ENCODE assay signal across 34 mouse cellular contexts in genomic region chr2:26560506-26560905, GRCm38 (mm10). TPM values are rescaled to one million over a fixed set of nuclear protein-coding genes. Genes with fewer than 3 reads are reported as not detected.
DNase-seq lines count a peak whose midpoint lies in the region; ATAC-seq and TF ChIP-seq lines count a peak whose summit lies in the region.
"Had no signal": no experiment of that assay in that cellular context is flagged by ENCODE, and none has a peak within 500 bp of the region (broad histone marks: within the 10 kb centered on the region; RNA-seq: fewer than 3 reads in every experiment).

No protein-coding gene starts in this region.

- H3K4me3 ChIP-seq in intestine, embryonic 16.5 days (ENCODE audit: low read length) = no peak overlapping the region
- H3K4me3 ChIP-seq in intestine, embryonic 15.5 days (replicated peaks) = no peak overlapping the region
- no peak overlapping the region for H3K4me3 ChIP-seq in midbrain, embryonic 10.5 days
- H3K4me3 ChIP-seq in midbrain, embryonic 15.5 days = no peak overlapping the region
- H3K4me3 ChIP-seq in kidney, embryonic 15.5 days (replicated peaks) = no peak overlapping the region
- H3K4me3 ChIP-seq in cerebellum, adult 2 months (replicated peaks; ENCODE audit: insufficient read depth, low read depth, low read length) = no peak overlapping the region
- no peak overlapping the region for H3K4me3 ChIP-seq in lung, postnatal 0 days (ENCODE audit: low read depth, low read length)
- H3K4me3 ChIP-seq: embryonic facial prominence, embryonic 15.5 days; gastrocnemius, adult 2 months; heart, embryonic 13.5 days; hindbrain, embryonic 15.5 days; limb, embryonic 15.5 days; liver, embryonic 15.5 days; myocyte; neural tube, embryonic 12.5 days had no signal

- no peak for DNase-seq in midbrain, embryonic 10.5 days (ENCODE audit: low spot score)
- no peak for DNase-seq in cerebellum, adult 2 months
- no peak for DNase-seq in lung, postnatal 0 days (ENCODE audit: low spot score)
- DNase-seq: adrenal gland, adult 2 months; adrenal gland, postnatal 36 days; cerebellum, adult 18-20 months; cerebellum, postnatal 14 days; gastrocnemius, adult 2 months; gastrocnemius, postnatal 36 days; heart, adult 18-20 months; heart, postnatal 10 days; lung, embryonic 14.5 days; right cerebral cortex, adult 18-20 months; thymus, adult 2 months; thymus, postnatal 36 days had no signal

- no peak overlapping the region for H3K4me2 ChIP-seq in intestine, embryonic 16.5 days (ENCODE audit: low read depth, low read length)
- H3K4me2 ChIP-seq in intestine, embryonic 15.5 days (replicated peaks) = no peak overlapping the region
- H3K4me2 ChIP-seq in midbrain, embryonic 15.5 days = no peak overlapping the region
- H3K4me2 ChIP-seq in kidney, embryonic 15.5 days = no peak overlapping the region
- no peak overlapping the region for H3K4me2 ChIP-seq in lung, postnatal 0 days (replicated peaks; ENCODE audit: low read depth, low read length)
- H3K4me2 ChIP-seq: embryonic facial prominence, embryonic 15.5 days; heart, embryonic 13.5 days; hindbrain, embryonic 15.5 days; limb, embryonic 15.5 days; liver, embryonic 15.5 days; lung, embryonic 14.5 days; midbrain, embryonic 11.5 days; neural tube, embryonic 12.5 days had no signal

- no peaks in the 10 kb centered on the region for H3K36me3 ChIP-seq in intestine, embryonic 16.5 days (ENCODE audit: control insufficient read depth, insufficient read depth, low read length)
- no peaks in the 10 kb centered on the region for H3K36me3 ChIP-seq in intestine, embryonic 15.5 days
- H3K36me3 ChIP-seq in midbrain, embryonic 10.5 days = no peaks in the 10 kb centered on the region
- H3K36me3 ChIP-seq in midbrain, embryonic 15.5 days (replicated peaks) = no peaks in the 10 kb centered on the region
- H3K36me3 ChIP-seq in kidney, embryonic 15.5 days = no peaks in the 10 kb centered on the region
- H3K36me3 ChIP-seq in lung, postnatal 0 days (ENCODE audit: insufficient read depth, low read length) = no peaks in the 10 kb centered on the region
- H3K36me3 ChIP-seq: embryonic facial prominence, embryonic 15.5 days; heart, embryonic 13.5 days; hindbrain, embryonic 15.5 days; limb, embryonic 15.5 days; liver, embryonic 15.5 days; neural tube, embryonic 12.5 days had no signal

- TF ChIP-seq CTCF in cerebellum, adult 2 months (IDR thresholded peaks at IDR 0.05; ENCODE audit: borderline replicate concordance, insufficient read depth, low read depth, low read length) = no peak
- no peak for TF ChIP-seq CTCF in lung, postnatal 0 days (IDR thresholded peaks at IDR 0.05)

- no peak overlapping the region for H3K27ac ChIP-seq in intestine, embryonic 16.5 days (ENCODE audit: low read length)
- H3K27ac ChIP-seq in intestine, embryonic 15.5 days = no peak overlapping the region
- peak overlapping the region; percentile 69 for H3K27ac ChIP-seq in midbrain, embryonic 10.5 days (replicated peaks)
- no peak overlapping the region for H3K27ac ChIP-seq in midbrain, embryonic 15.5 days
- H3K27ac ChIP-seq in kidney, embryonic 15.5 days = no peak overlapping the region
- H3K27ac ChIP-seq in cerebellum, adult 2 months (ENCODE audit: insufficient read depth, low read length) = no peak overlapping the region
- no peak overlapping the region for H3K27ac ChIP-seq in lung, postnatal 0 days (ENCODE audit: low read length)
- H3K27ac ChIP-seq: embryonic facial prominence, embryonic 15.5 days; gastrocnemius, adult 2 months; heart, embryonic 13.5 days; hindbrain, embryonic 15.5 days; limb, embryonic 15.5 days; liver, embryonic 15.5 days; neural tube, embryonic 12.5 days had no signal

- no peaks in the 10 kb centered on the region; the same call in 1 of the 2 replicates for H3K4me1 ChIP-seq in intestine, embryonic 16.5 days (ENCODE audit: control insufficient read depth, insufficient read depth, low read length)
- H3K4me1 ChIP-seq in intestine, embryonic 15.5 days (replicated peaks) = 0 out of 2 replicates have a peak, but pooled peaks cover 3% of the 10 kb centered on the region
- peaks cover 42% of the 10 kb centered on the region for H3K4me1 ChIP-seq in midbrain, embryonic 10.5 days
- H3K4me1 ChIP-seq in midbrain, embryonic 15.5 days = 0 out of 2 replicates have a peak, but pooled peaks cover 3% of the 10 kb centered on the region
- peaks cover 30% of the 10 kb centered on the region for H3K4me1 ChIP-seq in kidney, embryonic 15.5 days
- no peaks in the 10 kb centered on the region for H3K4me1 ChIP-seq in cerebellum, adult 2 months (ENCODE audit: control insufficient read depth, insufficient read depth, low read length)
- H3K4me1 ChIP-seq in lung, postnatal 0 days (ENCODE audit: insufficient read depth, low read depth, low read length) = peaks cover 19% of the 10 kb centered on the region; the same call in 1 of the 2 replicates

- 80% methylated on average over 5 of the region's 5 CpGs for WGBS in intestine, embryonic 16.5 days
- 76% methylated on average over 5 of the region's 5 CpGs for WGBS in intestine, embryonic 15.5 days
- 78% methylated on average over 5 of the region's 5 CpGs for WGBS in midbrain, embryonic 10.5 days
- 73% methylated on average over 5 of the region's 5 CpGs for WGBS in midbrain, embryonic 15.5 days
- whole genome bisulfite sequencing in kidney, embryonic 15.5 days = 79% methylated on average over 5 of the region's 5 CpGs
- 80% methylated on average over 5 of the region's 5 CpGs for WGBS in cerebellum, adult 2 months
- WGBS in lung, postnatal 0 days = 71% methylated on average over 5 of the region's 5 CpGs

- no peak for TF ChIP-seq EP300 in lung, postnatal 0 days (IDR thresholded peaks at IDR 0.05)

- TF ChIP-seq POLR2A in cerebellum, adult 2 months (IDR thresholded peaks at IDR 0.05; ENCODE audit: borderline replicate concordance, insufficient read depth, low read length) = no peak

- H3K9ac ChIP-seq in intestine, embryonic 16.5 days (ENCODE audit: low read depth, low read length) = 0 out of 2 replicates have a peak overlapping the region, but pooled peaks have one; percentile 14
- no peak overlapping the region for H3K9ac ChIP-seq in intestine, embryonic 15.5 days
- no peak overlapping the region for H3K9ac ChIP-seq in midbrain, embryonic 15.5 days
- no peak overlapping the region for H3K9ac ChIP-seq in kidney, embryonic 15.5 days
- no peak overlapping the region for H3K9ac ChIP-seq in lung, postnatal 0 days (replicated peaks; ENCODE audit: low read depth)
- H3K9ac ChIP-seq: embryonic facial prominence, embryonic 15.5 days; heart, embryonic 13.5 days; hindbrain, embryonic 15.5 days; limb, embryonic 15.5 days; liver, embryonic 15.5 days; lung, embryonic 14.5 days; neural tube, embryonic 12.5 days had no signal

- H3K27me3 ChIP-seq in intestine, embryonic 16.5 days (replicated peaks; ENCODE audit: control insufficient read depth, insufficient read depth, low read length) = peaks cover 10% of the 10 kb centered on the region; the same call in 1 of the 2 replicates
- H3K27me3 ChIP-seq in intestine, embryonic 15.5 days (replicated peaks) = peaks cover 19% of the 10 kb centered on the region
- peaks cover 15% of the 10 kb centered on the region; the same call in 1 of the 2 replicates for H3K27me3 ChIP-seq in midbrain, embryonic 10.5 days (ENCODE audit: low read depth, poor library complexity, severe bottlenecking)
- H3K27me3 ChIP-seq in midbrain, embryonic 15.5 days (replicated peaks) = no peaks in the 10 kb centered on the region
- no peaks in the 10 kb centered on the region for H3K27me3 ChIP-seq in kidney, embryonic 15.5 days
- H3K27me3 ChIP-seq in cerebellum, adult 2 months (ENCODE audit: control insufficient read depth, insufficient read depth, low read length) = no peaks in the 10 kb centered on the region
- no peaks in the 10 kb centered on the region for H3K27me3 ChIP-seq in lung, postnatal 0 days (replicated peaks; ENCODE audit: insufficient read depth, low read length)
- H3K27me3 ChIP-seq: CH12.LX; embryonic facial prominence, embryonic 15.5 days; heart, embryonic 13.5 days; hindbrain, embryonic 15.5 days; limb, embryonic 15.5 days; neural tube, embryonic 12.5 days had no signal

- ATAC-seq in intestine, embryonic 16.5 days = peak; percentile 29; the same call in 1 of the 2 replicates
- no peak for ATAC-seq in intestine, embryonic 15.5 days
- no peak for ATAC-seq in midbrain, embryonic 15.5 days (replicated peaks)
- peak; percentile 41; the same call in 1 of the 2 replicates for ATAC-seq in kidney, embryonic 15.5 days (replicated peaks; ENCODE audit: low FRiP score)
- ATAC-seq in lung, postnatal 0 days = no peak
- ATAC-seq: activated CD4-positive, CD25-positive, alpha-beta regulatory T cell, adult 4 months; forebrain, embryonic 14.5 days had no signal

- no peaks in the 10 kb centered on the region for H3K9me3 ChIP-seq in intestine, embryonic 16.5 days (ENCODE audit: control insufficient read depth, low read length)
- H3K9me3 ChIP-seq in intestine, embryonic 15.5 days = no peaks in the 10 kb centered on the region
- H3K9me3 ChIP-seq in midbrain, embryonic 10.5 days (replicated peaks) = no peaks in the 10 kb centered on the region
- H3K9me3 ChIP-seq in midbrain, embryonic 15.5 days = no peaks in the 10 kb centered on the region
- no peaks in the 10 kb centered on the region for H3K9me3 ChIP-seq in kidney, embryonic 15.5 days (replicated peaks)
- no peaks in the 10 kb centered on the region for H3K9me3 ChIP-seq in lung, postnatal 0 days (ENCODE audit: low read length)
- H3K9me3 ChIP-seq: embryonic facial prominence, embryonic 15.5 days; heart, embryonic 13.5 days; hindbrain, embryonic 15.5 days; limb, embryonic 15.5 days; liver, embryonic 15.5 days; neural tube, embryonic 12.5 days had no signal

RNA-seq across cellular contexts. Expression of gene Egfl7, which starts 19.3 kb away (rescaled TPM):
- polyA plus RNA-seq in intestine, embryonic 16.5 days (2015; fragmentation: Nextera tagmentation; extraction: Ambion mirVana) = 110 and 118 TPM in 2 replicates
- 113 and 124 TPM in 2 replicates for polyA plus RNA-seq in intestine, embryonic 15.5 days (2015; fragmentation: Nextera tagmentation; extraction: Ambion mirVana)
- 68.5 and 85.7 TPM in 2 replicates for polyA plus RNA-seq in midbrain, embryonic 10.5 days (2016; fragmentation: Nextera tagmentation; extraction: Ambion mirVana)
- polyA plus RNA-seq in midbrain, embryonic 15.5 days (2015; fragmentation: Nextera tagmentation; extraction: Ambion mirVana) = 71.8 and 75.7 TPM in 2 replicates
- 218 and 219 TPM in 2 replicates for polyA plus RNA-seq in kidney, embryonic 15.5 days (2015; fragmentation: Nextera tagmentation; extraction: Ambion mirVana)
- polyA plus RNA-seq in cerebellum, adult 2 months (2012; rRNA removed) = 87.1 and 93.0 TPM in 2 replicates
- 412 and 467 TPM in 2 replicates for polyA plus RNA-seq in lung, postnatal 0 days (2015; fragmentation: Nextera tagmentation; extraction: Ambion mirVana)

RNA-seq across cellular contexts. Expression of gene Gm20532, which starts 25.9 kb away (rescaled TPM):
- not detected in 2 replicates for polyA plus RNA-seq in intestine, embryonic 16.5 days (2015; fragmentation: Nextera tagmentation; extraction: Ambion mirVana)
- polyA plus RNA-seq in intestine, embryonic 15.5 days (2015; fragmentation: Nextera tagmentation; extraction: Ambion mirVana) = not detected in 2 replicates
- not detected in 2 replicates for polyA plus RNA-seq in midbrain, embryonic 10.5 days (2016; fragmentation: Nextera tagmentation; extraction: Ambion mirVana)
- polyA plus RNA-seq in midbrain, embryonic 15.5 days (2015; fragmentation: Nextera tagmentation; extraction: Ambion mirVana) = not detected in 2 replicates
- polyA plus RNA-seq in kidney, embryonic 15.5 days (2015; fragmentation: Nextera tagmentation; extraction: Ambion mirVana) = not detected in 2 replicates
- not detected in 2 replicates for polyA plus RNA-seq in cerebellum, adult 2 months (2012; rRNA removed)
- not detected in 2 replicates for polyA plus RNA-seq in lung, postnatal 0 days (2015; fragmentation: Nextera tagmentation; extraction: Ambion mirVana)
- polyA plus RNA-seq: activated CD4-positive, CD25-positive, alpha-beta regulatory T cell, adult 4 months; adrenal gland, adult 2 months; brain, embryonic 14.5 days; C2C12; cortical plate, adult 2 months; embryonic facial prominence, embryonic 15.5 days; forebrain, embryonic 14.5 days; heart, embryonic 13.5 days; hindbrain, embryonic 15.5 days; intestine, embryonic 14.5 days; limb, embryonic 15.5 days; liver, embryonic 15.5 days; lung, embryonic 14.5 days; midbrain, embryonic 11.5 days; myocyte; neural tube, embryonic 12.5 days; thymus, adult 2 months had no signal

RNA-seq across cellular contexts. Expression of gene Agpat2, which starts 43.7 kb away (rescaled TPM):
- polyA plus RNA-seq in intestine, embryonic 16.5 days (2015; fragmentation: Nextera tagmentation; extraction: Ambion mirVana) = 113 and 116 TPM in 2 replicates
- 79.9 and 90.3 TPM in 2 replicates for polyA plus RNA-seq in intestine, embryonic 15.5 days (2015; fragmentation: Nextera tagmentation; extraction: Ambion mirVana)
- 9.0 and 10.6 TPM in 2 replicates for polyA plus RNA-seq in midbrain, embryonic 10.5 days (2016; fragmentation: Nextera tagmentation; extraction: Ambion mirVana)
- 4.6 and 6.7 TPM in 2 replicates for polyA plus RNA-seq in midbrain, embryonic 15.5 days (2015; fragmentation: Nextera tagmentation; extraction: Ambion mirVana)
- 41.7 and 47.7 TPM in 2 replicates for polyA plus RNA-seq in kidney, embryonic 15.5 days (2015; fragmentation: Nextera tagmentation; extraction: Ambion mirVana)
- polyA plus RNA-seq in cerebellum, adult 2 months (2012; rRNA removed) = 2.1 and 2.6 TPM in 2 replicates
- polyA plus RNA-seq in lung, postnatal 0 days (2015; fragmentation: Nextera tagmentation; extraction: Ambion mirVana) = 59.5 and 72.8 TPM in 2 replicates

RNA-seq across cellular contexts. Expression of gene Notch1, which starts 44.0 kb away (rescaled TPM):
- 7.4 and 8.4 TPM in 2 replicates for polyA plus RNA-seq in intestine, embryonic 16.5 days (2015; fragmentation: Nextera tagmentation; extraction: Ambion mirVana)
- 11.3 and 12.2 TPM in 2 replicates for polyA plus RNA-seq in intestine, embryonic 15.5 days (2015; fragmentation: Nextera tagmentation; extraction: Ambion mirVana)
- polyA plus RNA-seq in midbrain, embryonic 10.5 days (2016; fragmentation: Nextera tagmentation; extraction: Ambion mirVana) = 30.1 and 38.3 TPM in 2 replicates
- polyA plus RNA-seq in midbrain, embryonic 15.5 days (2015; fragmentation: Nextera tagmentation; extraction: Ambion mirVana) = 15.6 and 17.6 TPM in 2 replicates
- polyA plus RNA-seq in kidney, embryonic 15.5 days (2015; fragmentation: Nextera tagmentation; extraction: Ambion mirVana) = 22.0 and 24.6 TPM in 2 replicates
- 10.5 and 11.6 TPM in 2 replicates for polyA plus RNA-seq in cerebellum, adult 2 months (2012; rRNA removed)
- 11.8 and 14.7 TPM in 2 replicates for polyA plus RNA-seq in lung, postnatal 0 days (2015; fragmentation: Nextera tagmentation; extraction: Ambion mirVana)

Comparison
In these comparisons a context has a peak if more than half of its experiments do, and no peak if none do; other contexts are left out.
1. ATAC-seq: peak in intestine, embryonic 16.5 days (single experiment) and kidney, embryonic 15.5 days (single experiment); none in intestine, embryonic 15.5 days (single experiment), midbrain, embryonic 15.5 days (single experiment) and lung, postnatal 0 days (single experiment).